Mouse (Mus musculus) kidney, adult 18-20 months (tissue): ENCODE measurements at regions not wholly inside any gene's neighbourhood (a gene's known extent, or its start where the extent isn't known, plus 50 kb on each side); places are given as distances from the start of the nearest gene placed in this dataset.

ENCODE experiments used
- DNase-seq: peaks from one replicate; pipeline ENCODE4 v3.0.0; 2021

- DNase-seq, result peak; percentile 18
Measured at GRCm38 (mm10) chr6:24037919-24038318, 68.1 kb upstream of the Tas2r118 start.

- DNase-seq, result no peak
Measured at GRCm38 (mm10) chr6:24026352-24026751, 56.5 kb upstream of the Tas2r118 start.

- no peak for DNase-seq
Measured at GRCm38 (mm10) chr6:24025721-24026120, 55.9 kb upstream of the Tas2r118 start.
